Mouse (Mus musculus): ENCODE results near the gene Cytl1. TPM values are rescaled to one million over a fixed set of nuclear protein-coding genes. Genes with fewer than 3 reads are reported as not detected.

Gene Cytl1
- not detected in 4 replicates for total RNA-seq (2023; ENCODE audit: inconsistent age)

DNA sequence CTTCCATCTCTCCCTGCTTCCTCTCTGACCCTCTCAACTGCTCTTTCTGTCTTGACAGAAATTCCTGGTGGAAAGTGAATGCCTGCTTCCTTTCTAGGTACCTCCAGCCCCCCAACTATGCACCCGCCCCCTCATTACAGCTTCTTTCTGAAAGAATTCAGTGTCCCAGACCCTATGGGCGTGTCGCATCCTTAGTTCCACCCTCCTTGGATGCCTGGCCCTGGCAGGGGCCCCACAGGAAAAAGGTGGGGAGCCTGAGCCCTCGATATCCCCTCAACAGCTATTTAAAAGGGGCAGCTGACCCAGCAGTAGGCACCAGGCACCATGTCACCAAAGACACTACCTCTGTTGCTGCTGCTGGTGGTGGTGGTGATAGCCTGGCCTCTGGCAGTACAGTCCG is at the start of gene Cytl1:
Cytl1 (plus strand) TSS at position 296 of the 400 bp plus-strand sequence.

DNA sequence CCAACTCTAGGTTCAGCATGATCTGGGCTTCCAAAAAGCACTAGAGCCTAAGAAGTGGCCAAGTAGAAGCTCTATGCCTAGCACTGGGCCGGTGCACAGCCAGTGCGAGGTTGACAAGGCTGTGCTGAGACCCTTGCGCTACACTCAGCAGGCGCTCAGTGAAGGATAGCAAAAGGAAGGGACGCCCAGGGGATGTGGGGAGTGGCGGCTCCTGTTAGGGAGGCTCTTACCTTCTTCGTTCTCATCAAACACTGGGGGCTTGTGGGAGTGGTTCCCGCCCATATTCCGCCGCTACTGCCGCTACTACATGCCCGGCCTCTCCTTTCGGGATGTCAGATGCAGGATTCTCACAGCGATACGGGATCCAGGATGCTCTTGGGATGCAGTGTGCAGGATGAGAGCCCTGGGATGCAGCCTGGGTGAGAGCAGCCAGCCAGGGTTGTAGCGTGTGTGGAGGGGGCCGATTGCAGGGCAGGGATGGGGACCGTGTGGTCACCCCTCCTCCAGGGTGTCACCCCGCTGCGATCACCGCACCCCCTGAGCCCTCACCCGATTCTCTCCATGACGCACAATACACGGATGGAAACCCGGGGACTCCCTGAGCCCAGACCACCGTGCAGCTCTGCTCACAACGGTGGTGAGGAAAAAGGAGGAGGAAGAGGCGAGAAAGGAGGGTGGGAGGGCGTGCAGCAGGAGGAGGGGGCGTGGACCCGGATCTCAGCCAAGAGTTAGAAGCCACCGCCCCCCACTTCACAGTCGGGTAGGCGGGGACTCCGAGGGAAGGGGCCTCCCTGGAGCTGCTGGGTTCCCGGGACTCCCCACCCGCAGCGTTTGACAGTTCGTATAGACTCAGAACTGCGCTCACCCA is 18.6 kb upstream of the Cytl1 start, which contains the start of gene Stk32b:
Stk32b (minus strand) TSS at position 667 of the 868 bp plus-strand sequence.

Other genes starting within 250 kb of the Cytl1 start
- not detected in 4 replicates for gene Stk32b, start 18.3 kb upstream of the Cytl1 start, total RNA-seq (2023; ENCODE audit: inconsistent age)
- gene Msx1, start 89.1 kb downstream of the Cytl1 start, total RNA-seq (2023; ENCODE audit: inconsistent age), result not detected in 4 replicates